Mouse (Mus musculus): ENCODE measurements around the gene Slc43a2. TPM values are rescaled to one million over a fixed set of nuclear protein-coding genes. Genes with fewer than 3 reads are reported as not detected.

Gene Slc43a2
- polyA plus RNA-seq (2015; fragmentation: Nextera tagmentation; extraction: Ambion mirVana), result 7.1 and 7.8 TPM in 2 replicates

DNA sequence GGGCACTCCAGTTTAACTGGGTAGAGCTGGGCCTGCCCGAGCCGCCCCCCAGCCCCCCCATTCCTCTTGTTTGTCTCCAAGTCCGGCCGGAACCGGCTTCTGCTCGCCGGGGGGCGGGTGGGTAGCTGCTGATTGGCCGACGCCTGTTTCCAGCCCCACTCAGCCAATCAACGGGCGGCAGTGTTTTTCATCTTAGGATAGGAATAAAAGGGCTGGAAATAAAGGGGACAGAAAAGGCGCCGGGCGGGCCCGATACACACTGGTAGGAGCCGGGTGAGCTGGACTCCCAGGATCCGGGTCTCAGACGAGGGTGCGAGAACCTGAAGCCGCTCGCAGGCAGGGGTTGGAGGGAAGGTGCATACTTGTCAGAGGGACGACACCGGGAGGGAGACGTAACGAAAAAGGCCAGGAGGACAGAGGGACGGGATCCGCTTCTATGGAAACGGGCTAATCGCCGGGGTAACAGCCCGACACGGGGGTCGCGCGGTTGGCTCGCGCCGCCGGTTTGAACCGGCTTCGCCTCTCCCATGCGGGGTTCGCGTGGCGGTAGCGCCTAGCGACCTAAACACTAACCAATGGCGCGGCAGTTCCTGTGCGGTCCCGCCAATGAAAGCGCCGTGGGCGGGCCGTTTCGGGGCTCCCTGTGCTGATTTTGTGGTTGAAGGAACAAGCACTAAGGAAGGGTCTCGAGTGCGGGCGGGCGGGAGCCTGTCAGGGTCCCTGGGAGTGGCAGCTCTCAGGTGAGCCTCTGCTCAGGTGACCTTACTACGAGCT is at the start of gene Slc43a2:
Gene Slc43a2, plus strand, starts transcription at position 226 of the 774 bp plus-strand sequence.

DNA sequence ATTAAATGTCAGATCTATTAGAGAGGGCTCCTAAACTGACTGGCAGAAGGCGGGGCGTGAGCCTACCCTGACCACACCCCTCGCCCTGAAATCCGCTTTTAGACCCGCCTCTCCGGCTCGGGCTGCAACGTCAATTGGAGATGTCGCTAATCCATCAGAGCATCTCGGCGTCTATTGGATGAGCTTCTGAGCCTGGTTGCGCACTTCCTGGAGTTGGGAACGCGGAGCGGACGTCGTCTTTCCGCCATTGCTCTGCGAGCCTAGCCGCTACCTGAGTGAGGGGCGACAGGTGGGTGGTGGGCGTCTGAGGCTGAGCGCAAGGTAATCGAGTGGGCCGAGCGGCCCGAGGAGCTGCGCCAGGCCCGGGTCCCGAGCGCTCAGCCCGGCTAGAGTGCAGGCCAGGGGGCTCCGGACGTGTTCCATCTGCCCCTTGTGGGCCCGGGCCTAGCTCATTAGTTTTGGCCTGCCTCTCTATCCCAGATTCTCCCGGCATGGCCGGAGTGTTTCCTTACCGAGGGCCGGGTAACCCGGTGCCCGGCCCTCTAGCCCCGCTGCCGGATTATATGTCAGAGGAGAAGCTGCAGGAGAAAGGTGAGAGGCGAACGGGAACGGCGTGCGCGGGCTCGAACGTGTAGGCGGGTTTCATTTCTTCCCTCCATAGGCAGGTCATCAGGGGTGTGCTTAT is 44.8 kb upstream of the Slc43a2 start, which contains the start of gene Prpf8:
Gene Prpf8, plus strand, starts transcription at position 216 of the 685 bp plus-strand sequence.

DNA sequence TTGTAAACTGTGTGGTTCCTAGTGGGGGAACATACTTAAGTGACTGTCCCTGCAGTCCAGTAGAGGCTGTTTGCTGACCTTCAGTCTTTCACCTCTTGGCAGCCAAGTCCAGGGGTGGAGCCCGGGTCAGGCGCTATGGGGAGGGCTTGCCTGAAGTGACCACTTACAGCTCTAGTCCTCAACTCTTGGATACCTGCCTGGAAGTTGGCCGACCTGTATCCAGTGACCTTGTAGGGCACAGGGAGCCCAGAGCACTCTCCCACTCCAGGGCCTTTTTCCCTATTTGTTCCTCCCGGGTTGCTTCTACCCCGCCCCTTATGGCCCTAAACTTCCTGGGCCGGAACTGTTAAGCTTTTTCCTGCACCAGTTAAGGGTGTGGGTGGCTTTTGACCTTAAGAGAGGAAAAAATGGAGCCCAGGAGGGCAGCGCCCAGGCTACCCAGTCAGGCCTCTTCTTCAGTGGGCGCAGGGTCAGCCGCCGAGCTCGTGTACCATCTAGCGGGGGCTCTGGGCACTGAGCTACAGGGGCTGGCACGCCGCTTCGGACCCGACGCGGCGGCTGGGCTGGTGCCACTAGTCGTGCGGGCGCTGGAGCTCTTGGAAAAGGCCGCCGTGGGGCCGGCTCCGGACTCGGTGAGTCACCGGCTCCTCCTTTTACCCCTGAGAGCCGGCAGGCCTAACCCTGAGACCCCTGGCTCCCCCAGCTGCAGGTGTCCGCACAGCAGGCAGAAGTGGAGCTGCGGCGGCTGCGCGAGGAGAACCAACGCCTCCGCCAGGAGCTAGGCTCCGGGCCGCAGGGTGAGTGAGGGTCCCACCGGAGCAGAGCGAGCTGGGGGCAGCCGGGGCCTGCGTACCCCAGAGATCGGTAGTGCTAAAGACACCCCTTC is 21.5 kb upstream of the Slc43a2 start, which contains the start of gene Rilp:
Gene Rilp, plus strand, starts transcription at position 354 of the 886 bp plus-strand sequence.

DNA sequence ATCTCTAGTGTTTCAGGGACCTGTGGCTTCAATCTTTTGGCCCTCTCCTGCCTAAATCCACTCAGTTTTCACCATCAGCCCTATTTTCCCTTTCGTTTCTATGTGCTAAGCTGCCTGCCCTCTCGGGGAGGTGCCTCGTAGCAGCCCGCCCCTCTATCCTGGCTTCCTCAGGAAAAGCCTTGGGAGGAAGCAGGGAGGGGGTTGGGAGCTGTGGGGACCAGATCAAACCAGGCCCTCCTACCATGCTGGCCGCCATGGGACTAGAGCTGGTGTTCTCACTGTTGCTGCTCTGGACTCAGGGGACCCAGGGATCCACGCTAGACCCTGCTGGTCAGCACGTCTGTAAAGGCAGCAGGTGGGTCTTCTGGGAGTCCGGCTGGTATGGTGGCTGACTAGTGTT is 18.2 kb upstream of the Slc43a2 start, which contains the start of gene Scarf1:
Gene Scarf1, plus strand, starts transcription at position 205 of the 400 bp plus-strand sequence.

DNA sequence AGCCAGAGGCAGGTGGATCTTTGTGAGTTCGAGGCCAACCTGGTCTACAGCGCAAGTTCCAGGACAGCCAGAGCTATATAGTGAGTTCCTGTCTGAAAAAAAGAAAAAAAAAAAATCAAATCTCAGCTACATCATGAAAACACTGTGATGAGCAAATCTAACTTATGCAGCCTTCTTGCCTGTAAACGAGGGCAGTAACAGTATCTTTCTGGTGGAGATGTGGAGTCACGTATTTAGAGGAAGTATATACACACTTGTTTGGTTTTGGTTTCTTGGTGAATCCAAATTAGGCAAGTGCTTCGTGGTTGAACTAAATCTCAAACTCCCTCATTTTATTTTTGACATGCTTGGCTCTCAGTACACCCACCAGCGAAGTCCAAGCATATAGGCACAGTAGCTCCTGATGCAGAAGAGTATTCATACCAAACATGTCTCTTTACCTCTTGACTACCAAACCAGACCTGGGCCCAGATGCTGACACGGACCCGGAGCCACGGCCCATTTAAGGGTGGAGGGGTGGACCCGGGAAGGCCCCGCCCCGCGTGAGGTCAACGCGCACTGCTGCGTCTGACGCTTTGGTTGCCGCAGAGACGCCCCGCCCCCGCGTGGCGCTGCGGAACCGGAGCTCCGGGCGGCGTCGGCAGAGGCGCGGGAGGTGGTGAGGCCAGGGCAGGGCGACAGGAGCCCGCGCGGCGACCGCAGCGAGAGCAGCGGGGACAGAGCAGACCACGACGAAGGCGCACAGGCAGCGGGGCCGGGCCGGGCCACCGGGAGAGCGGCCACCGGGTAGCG is 56.2 kb downstream of the Slc43a2 start, which contains the start of gene Pitpna:
Gene Pitpna, plus strand, starts transcription at position 605 of the 792 bp plus-strand sequence.

Small RNAs within 50 kb of the gene (microRNA-seq; reads per million reads assigned to microRNA genes)
- gene Mir3971, result 0 reads per million in 2 experiments

Other genes starting within 250 kb of the Slc43a2 start
- 36.4 and 38.5 TPM in 2 replicates for gene Rpa1, start 183.4 kb upstream of the Slc43a2 start, polyA plus RNA-seq (2015; fragmentation: Nextera tagmentation; extraction: Ambion mirVana)
- 9.9 and 12.0 TPM in 2 replicates for gene Smyd4, start 183.3 kb upstream of the Slc43a2 start, polyA plus RNA-seq (2015; fragmentation: Nextera tagmentation; extraction: Ambion mirVana)
- gene Serpinf1, start 109.0 kb upstream of the Slc43a2 start, polyA plus RNA-seq (2015; fragmentation: Nextera tagmentation; extraction: Ambion mirVana), result 174 and 240 TPM in 2 replicates
- 0.23 and 0.29 TPM in 2 replicates for gene Serpinf2, start 92.1 kb upstream of the Slc43a2 start, polyA plus RNA-seq (2015; fragmentation: Nextera tagmentation; extraction: Ambion mirVana)
- 2.7 TPM in 2 replicates for gene Wdr81, start 77.0 kb upstream of the Slc43a2 start, polyA plus RNA-seq (2015; fragmentation: Nextera tagmentation; extraction: Ambion mirVana)
- 14.1 TPM in 2 replicates for gene Tlcd2, start 70.0 kb upstream of the Slc43a2 start, polyA plus RNA-seq (2015; fragmentation: Nextera tagmentation; extraction: Ambion mirVana)
- gene Prpf8, start 44.9 kb upstream of the Slc43a2 start, polyA plus RNA-seq (2015; fragmentation: Nextera tagmentation; extraction: Ambion mirVana), result 15.5 and 16.9 TPM in 2 replicates
- gene Rilp, start 21.6 kb upstream of the Slc43a2 start, polyA plus RNA-seq (2015; fragmentation: Nextera tagmentation; extraction: Ambion mirVana), result 10.7 and 12.4 TPM in 2 replicates
- gene Scarf1, start 18.2 kb upstream of the Slc43a2 start, polyA plus RNA-seq (2015; fragmentation: Nextera tagmentation; extraction: Ambion mirVana), result 5.8 and 6.0 TPM in 2 replicates
- gene Pitpna, start 56.4 kb downstream of the Slc43a2 start, polyA plus RNA-seq (2015; fragmentation: Nextera tagmentation; extraction: Ambion mirVana), result 57.1 and 65.3 TPM in 2 replicates
- gene Inpp5k, start 99.3 kb downstream of the Slc43a2 start, polyA plus RNA-seq (2015; fragmentation: Nextera tagmentation; extraction: Ambion mirVana), result 31.7 and 38.0 TPM in 2 replicates
- gene Myo1c, start 118.8 kb downstream of the Slc43a2 start, polyA plus RNA-seq (2015; fragmentation: Nextera tagmentation; extraction: Ambion mirVana), result 34.2 and 40.5 TPM in 2 replicates
- gene Crk, start 147.6 kb downstream of the Slc43a2 start, polyA plus RNA-seq (2015; fragmentation: Nextera tagmentation; extraction: Ambion mirVana), result 54.1 and 58.5 TPM in 2 replicates
- gene Ywhae, start 201.2 kb downstream of the Slc43a2 start, polyA plus RNA-seq (2015; fragmentation: Nextera tagmentation; extraction: Ambion mirVana), result 485 and 554 TPM in 2 replicates